Mouse (Mus musculus): ENCODE measurements at regions not wholly inside any gene's neighbourhood (a gene's known extent, or its start where the extent isn't known, plus 50 kb on each side); places are given as distances from the start of the nearest gene placed in this dataset.

GRCm38 (mm10) chr1:106086687-106087086 lies 84.9 kb upstream of the Phlpp1 start:
- no peak for DNase-seq (ENCODE audit: low read depth, low spot score)

GRCm38 (mm10) chr1:106092909-106093557 lies 78.5 kb upstream of the Phlpp1 start:
- no peak for DNase-seq (ENCODE audit: low read depth, low spot score)

- no peak for DNase-seq (ENCODE audit: low read depth, low spot score)
Observed at GRCm38 (mm10) chr1:106093813-106094212, 77.7 kb upstream of the Phlpp1 start.

GRCm38 (mm10) chr1:106096324-106096723 lies 75.2 kb upstream of the Phlpp1 start:
- DNase-seq (ENCODE audit: low read depth, low spot score): peak; percentile 49

GRCm38 (mm10) chr1:106097177-106097576 lies 74.4 kb upstream of the Phlpp1 start:
- DNase-seq (ENCODE audit: low read depth, low spot score): no peak

- DNase-seq (ENCODE audit: low read depth, low spot score): no peak
Observed at GRCm38 (mm10) chr1:106100611-106101010, 70.9 kb upstream of the Phlpp1 start.

- DNase-seq (ENCODE audit: low read depth, low spot score): no peak
Observed at GRCm38 (mm10) chr1:106102537-106102936, 69.0 kb upstream of the Phlpp1 start.

- DNase-seq (ENCODE audit: low read depth, low spot score): no peak
Observed at GRCm38 (mm10) chr1:106109081-106109480, 62.5 kb upstream of the Phlpp1 start.

All from brain, embryonic 18.5 days (tissue).